Mouse (Mus musculus): ENCODE measurements around the gene Fbxo27. TPM values are rescaled to one million over a fixed set of nuclear protein-coding genes. Genes with fewer than 3 reads are reported as not detected.
"Not testable (repeated sequence)": the region's sequence is repeated elsewhere in the genome, so short reads cannot be mapped to it uniquely, and the experiment has no call there.

Fbxo27 gene
- total and polyA plus RNA-seq, 3 experiments = not detected

GRCm38 (mm10) chr7:28697277-28697676 is 4.6 kb downstream of the Fbxo27 start:
- H3K4me3 ChIP-seq (ENCODE audit: low read depth, low read length) = no peak overlapping the region
- H3K4me1 ChIP-seq (ENCODE audit: insufficient read depth, low read depth, low read length) = peaks cover 4% of the 10 kb centered on the region; the same call in 1 of the 2 replicates
- H3K9me3 ChIP-seq (replicated peaks) = peaks cover 8% of the 10 kb centered on the region
- H3K36me3 ChIP-seq (replicated peaks) = no peaks in the 10 kb centered on the region
- peaks cover 8% of the 10 kb centered on the region; the same call in 1 of the 2 replicates for H3K27me3 ChIP-seq (ENCODE audit: insufficient read depth, low read length)
- TF ChIP-seq GATA1 (IDR thresholded peaks at IDR 0.05; ENCODE audit: borderline replicate concordance, low read length) (no peak), POLR2AphosphoS5 (IDR thresholded peaks at IDR 0.05; ENCODE audit: insufficient replicate concordance, low read depth, low read length) (no peak), CTCF (IDR thresholded peaks at IDR 0.05; ENCODE audit: low read depth, low read length) (no peak), TAL1 (conservative IDR thresholded peaks at IDR 0.05; ENCODE audit: low read depth, low read length) (no peak), GATA2 (IDR thresholded peaks at IDR 0.05; ENCODE audit: borderline replicate concordance, low read depth, low read length) (no peak)
- no peak for ATAC-seq (ENCODE audit: extremely low read depth, insufficient number of reproducible peaks, low FRiP score, poor library complexity, severe bottlenecking)
- DNase-seq (ENCODE audit: low spot score) = no peak

DNA sequence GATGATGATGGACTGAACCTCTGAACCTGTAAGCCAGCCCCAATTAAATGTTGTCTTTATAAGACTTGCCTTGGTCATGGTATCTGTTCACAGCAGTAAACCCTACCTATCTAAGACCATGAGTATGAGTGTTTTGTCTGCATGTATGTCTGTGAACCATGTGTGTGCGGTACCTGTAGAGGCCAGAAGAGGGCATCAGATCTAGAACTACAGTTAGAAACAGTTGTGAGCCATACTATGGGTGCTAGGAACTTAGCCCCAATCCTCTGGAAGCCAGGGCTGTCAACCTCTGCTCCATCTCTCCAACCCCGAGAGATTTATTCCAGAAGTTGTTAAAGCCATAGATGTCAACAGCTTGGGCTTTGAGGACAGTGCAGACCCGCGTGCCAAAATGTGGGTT is 7.6 kb downstream of the Fbxo27 start:
- no peaks in the 10 kb centered on the region for H3K4me1 ChIP-seq (ENCODE audit: insufficient read depth, low read depth, low read length)

GRCm38 (mm10) chr7:28701306-28701705 is 8.7 kb downstream of the Fbxo27 start:
- not testable (repeated sequence) for ATAC-seq (ENCODE audit: extremely low read depth, insufficient number of reproducible peaks, low FRiP score, poor library complexity, severe bottlenecking); H3K36me3 ChIP-seq (replicated peaks); DNase-seq (ENCODE audit: low spot score); H3K27me3 ChIP-seq (ENCODE audit: insufficient read depth, low read length); H3K4me3 ChIP-seq (ENCODE audit: low read depth, low read length); H3K4me1 ChIP-seq (ENCODE audit: insufficient read depth, low read depth, low read length); H3K9me3 ChIP-seq (replicated peaks)

More for the DNA sequence above, 7.6 kb downstream of the Fbxo27 start:
- no peak for TF ChIP-seq CTCF (IDR thresholded peaks at IDR 0.05; ENCODE audit: low read depth, low read length)
- TF ChIP-seq POLR2AphosphoS5 (IDR thresholded peaks at IDR 0.05; ENCODE audit: insufficient replicate concordance, low read depth, low read length) = no peak
- TF ChIP-seq GATA2 (IDR thresholded peaks at IDR 0.05; ENCODE audit: borderline replicate concordance, low read depth, low read length) = no peak
- no peak for TF ChIP-seq GATA1 (IDR thresholded peaks at IDR 0.05; ENCODE audit: borderline replicate concordance, low read length)
- TF ChIP-seq TAL1 (conservative IDR thresholded peaks at IDR 0.05; ENCODE audit: low read depth, low read length) = no peak
- peaks cover 2% of the 10 kb centered on the region; the same call in 1 of the 2 replicates for H3K9me3 ChIP-seq (replicated peaks)
- ATAC-seq (ENCODE audit: extremely low read depth, insufficient number of reproducible peaks, low FRiP score, poor library complexity, severe bottlenecking) = no peak
- H3K4me3 ChIP-seq (ENCODE audit: low read depth, low read length) = no peak overlapping the region
- H3K27me3 ChIP-seq (ENCODE audit: insufficient read depth, low read length) = no peaks in the 10 kb centered on the region
- DNase-seq (ENCODE audit: low spot score) = no peak
- H3K36me3 ChIP-seq (replicated peaks) = no peaks in the 10 kb centered on the region

GRCm38 (mm10) chr7:28702601-28703143 is 10.0 kb downstream of the Fbxo27 start:
- DNase-seq (ENCODE audit: low spot score) (no peak), ATAC-seq (ENCODE audit: extremely low read depth, insufficient number of reproducible peaks, low FRiP score, poor library complexity, severe bottlenecking) (no peak)
- Histone ChIP-seq H3K36me3 (replicated peaks) (no peaks in the 10 kb centered on the region), H3K4me3 (ENCODE audit: low read depth, low read length) (no peak overlapping the region), H3K9me3 (replicated peaks) (peaks cover 2% of the 10 kb centered on the region), H3K27me3 (ENCODE audit: insufficient read depth, low read length) (no peaks in the 10 kb centered on the region), H3K4me1 (ENCODE audit: insufficient read depth, low read depth, low read length) (no peaks in the 10 kb centered on the region; the same call in 1 of the 2 replicates)
- TF ChIP-seq GATA1 (IDR thresholded peaks at IDR 0.05; ENCODE audit: borderline replicate concordance, low read length) (no peak), CTCF (IDR thresholded peaks at IDR 0.05; ENCODE audit: low read depth, low read length) (no peak), TAL1 (conservative IDR thresholded peaks at IDR 0.05; ENCODE audit: low read depth, low read length) (no peak), GATA2 (IDR thresholded peaks at IDR 0.05; ENCODE audit: borderline replicate concordance, low read depth, low read length) (no peak), POLR2AphosphoS5 (IDR thresholded peaks at IDR 0.05; ENCODE audit: insufficient replicate concordance, low read depth, low read length) (no peak)

DNA sequence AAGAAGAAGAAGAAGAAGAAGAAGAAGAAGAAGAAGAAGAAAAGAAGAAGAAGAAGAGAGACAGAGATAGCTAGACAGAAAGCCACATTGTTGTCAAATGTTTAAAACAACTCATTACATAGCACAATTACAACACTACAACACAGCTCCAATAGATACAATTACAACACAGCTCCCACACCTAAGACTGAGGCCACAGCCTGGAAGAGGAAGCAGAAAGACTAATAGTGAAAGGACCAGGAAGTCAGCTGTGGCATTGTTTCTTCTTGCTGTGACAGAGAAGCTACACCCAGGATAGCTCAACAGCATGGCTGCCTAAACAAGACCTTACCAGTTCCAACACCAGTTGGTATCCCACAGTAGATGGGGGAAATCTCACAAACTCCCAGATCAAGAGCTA is 16.8 kb downstream of the Fbxo27 start:
- Histone ChIP-seq H3K4me1 (ENCODE audit: insufficient read depth, low read depth, low read length) (no peaks in the 10 kb centered on the region; the same call in 1 of the 2 replicates), H3K36me3 (replicated peaks) (no peaks in the 10 kb centered on the region), H3K4me3 (ENCODE audit: low read depth, low read length) (no peak overlapping the region), H3K27me3 (ENCODE audit: insufficient read depth, low read length) (no peaks in the 10 kb centered on the region), H3K9me3 (replicated peaks) (no peaks in the 10 kb centered on the region; the same call in 1 of the 2 replicates)
- no peak for ATAC-seq (ENCODE audit: extremely low read depth, insufficient number of reproducible peaks, low FRiP score, poor library complexity, severe bottlenecking)
- DNase-seq (ENCODE audit: low spot score) = no peak
- TF ChIP-seq GATA1 (IDR thresholded peaks at IDR 0.05; ENCODE audit: borderline replicate concordance, low read length) (no peak), POLR2AphosphoS5 (IDR thresholded peaks at IDR 0.05; ENCODE audit: insufficient replicate concordance, low read depth, low read length) (no peak), GATA2 (IDR thresholded peaks at IDR 0.05; ENCODE audit: borderline replicate concordance, low read depth, low read length) (no peak), CTCF (IDR thresholded peaks at IDR 0.05; ENCODE audit: low read depth, low read length) (no peak), TAL1 (conservative IDR thresholded peaks at IDR 0.05; ENCODE audit: low read depth, low read length) (no peak)

DNA sequence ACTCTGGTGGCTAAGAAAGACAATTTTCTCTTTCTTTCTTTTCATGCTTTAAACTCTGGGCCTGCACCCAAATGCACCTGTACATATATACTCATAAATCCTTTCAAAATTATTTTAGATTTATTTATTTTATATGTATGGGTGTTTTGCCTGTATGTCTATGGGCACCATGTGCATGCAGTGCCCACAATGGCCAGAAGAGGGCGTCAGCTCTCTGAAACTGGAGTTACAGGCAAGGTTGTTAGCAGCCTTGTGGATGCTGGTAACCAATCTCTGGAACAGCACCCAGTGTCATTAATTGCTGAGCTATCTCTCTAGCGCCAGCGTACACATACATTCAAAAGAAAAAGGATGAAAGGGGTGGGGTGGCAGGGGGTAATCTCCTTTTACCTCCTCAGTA is 18.3 kb downstream of the Fbxo27 start:
- H3K9me3 ChIP-seq (replicated peaks) = no peaks in the 10 kb centered on the region; the same call in 1 of the 2 replicates
- H3K4me1 ChIP-seq (ENCODE audit: insufficient read depth, low read depth, low read length) = no peaks in the 10 kb centered on the region; the same call in 1 of the 2 replicates
- no peaks in the 10 kb centered on the region for H3K27me3 ChIP-seq (ENCODE audit: insufficient read depth, low read length)
- H3K4me3 ChIP-seq (ENCODE audit: low read depth, low read length) = no peak overlapping the region
- ATAC-seq (ENCODE audit: extremely low read depth, insufficient number of reproducible peaks, low FRiP score, poor library complexity, severe bottlenecking) (no peak), DNase-seq (ENCODE audit: low spot score) (no peak)
- no peaks in the 10 kb centered on the region for H3K36me3 ChIP-seq (replicated peaks)
- TF ChIP-seq TAL1 (conservative IDR thresholded peaks at IDR 0.05; ENCODE audit: low read depth, low read length) (no peak), GATA2 (IDR thresholded peaks at IDR 0.05; ENCODE audit: borderline replicate concordance, low read depth, low read length) (no peak), CTCF (IDR thresholded peaks at IDR 0.05; ENCODE audit: low read depth, low read length) (peak; percentile 43; the same call in 1 of the 2 replicates), POLR2AphosphoS5 (IDR thresholded peaks at IDR 0.05; ENCODE audit: insufficient replicate concordance, low read depth, low read length) (no peak), GATA1 (IDR thresholded peaks at IDR 0.05; ENCODE audit: borderline replicate concordance, low read length) (no peak)
